Mouse (Mus musculus) bone marrow, adult 2 months (tissue): ENCODE measurements at regions not wholly inside any gene's neighbourhood (a gene's known extent, or its start where the extent isn't known, plus 50 kb on each side); places are given as distances from the start of the nearest gene placed in this dataset.

ENCODE experiments used
- H3K27ac ChIP-seq: fragments of 200-500 bp; 2 replicates; pipeline ENCODE4 v1.5.1; 2012; ENCODE audit warnings: low read depth, mild to moderate bottlenecking, control low read depth, inconsistent platforms, low read length; ENCODE audit not compliant: control insufficient read depth, poor library complexity, insufficient read depth
- H3K4me1 ChIP-seq: fragments of 200-500 bp; 2 replicates; pipeline ENCODE4 v1.6.1; 2011; ENCODE audit warnings: low read length; ENCODE audit not compliant: control insufficient read depth, insufficient read depth
- H3K4me3 ChIP-seq: fragments of 200-500 bp; replicated peaks from 2 replicates; pipeline ENCODE3; 2011; ENCODE audit warnings: mild to moderate bottlenecking, low read depth, low read length, control low read depth; ENCODE audit not compliant: control insufficient read depth
- CTCF ChIP-seq: fragments of 200-500 bp; IDR thresholded peaks from 2 replicates; pipeline ENCODE4 v1.5.1; 2011; ENCODE audit warnings: low read length, control low read depth; ENCODE audit not compliant: control insufficient read depth, insufficient read depth
- POLR2A ChIP-seq: fragments of 200-500 bp; IDR thresholded peaks from 2 replicates; pipeline ENCODE4 v1.6.1; 2011; ENCODE audit warnings: low read depth, mild to moderate bottlenecking, control low read depth, low read length, borderline replicate concordance; ENCODE audit not compliant: control insufficient read depth
- WGBS: fragments of 180-500 bp; shearing (Covaris S2); methylation state at CpG from one replicate; pipeline ENCODE4 v1.1.7; 2018; 5-methylcytosine and 5-hydroxymethylcytosine counted together

GRCm38 (mm10) chr5:73942950-73943349 is 125.3 kb downstream of the Usp46 start:
- no peaks in the 10 kb centered on the region for H3K4me1 ChIP-seq
- H3K4me3 ChIP-seq, result no peak overlapping the region
- 86% methylated on average over 3 of the region's 3 CpGs for WGBS
- TF ChIP-seq POLR2A, result no peak
- no peak overlapping the region for H3K27ac ChIP-seq

- H3K4me1 ChIP-seq, result no peaks in the 10 kb centered on the region
- WGBS, result 63% methylated on average over 3 of the region's 3 CpGs
- TF ChIP-seq POLR2A, result no peak
- no peak overlapping the region for H3K27ac ChIP-seq
- no peak overlapping the region for H3K4me3 ChIP-seq
These were observed 122.6 kb downstream of the Usp46 start for GRCm38 (mm10) chr5:73945671-73946070.

GRCm38 (mm10) chr5:73946164-73946563 is 122.1 kb downstream of the Usp46 start:
- WGBS, result 81% methylated on average over 6 of the region's 6 CpGs
- TF ChIP-seq CTCF, result no peak
- no peak for TF ChIP-seq POLR2A
- Histone ChIP-seq H3K4me3 (no peak overlapping the region), H3K4me1 (no peaks in the 10 kb centered on the region), H3K27ac (no peak overlapping the region)

- TF ChIP-seq CTCF (no peak), POLR2A (no peak)
- 76% methylated on average over 9 of the region's 9 CpGs for WGBS
- H3K27ac ChIP-seq, result no peak overlapping the region
- H3K4me3 ChIP-seq, result no peak overlapping the region
- H3K4me1 ChIP-seq, result no peaks in the 10 kb centered on the region
These were observed 120.0 kb downstream of the Usp46 start for GRCm38 (mm10) chr5:73948031-73948899.
